Mouse (Mus musculus) heart, adult 18-20 months (tissue): Measurements from ENCODE around the gene Nsf. TPM values are rescaled to one million over a fixed set of nuclear protein-coding genes. Genes with fewer than 3 reads are reported as not detected.
A peak's percentile ranks its signal among the peaks of the same experiment; 100 is the strongest.

ENCODE experiments used
- DNase-seq, 2 experiments: peaks; one replicate each; pipeline ENCODE4 v3.0.0; 2021 to 2022; ENCODE audit warnings: mixed read lengths in 1 of 2
- total RNA-seq, 2 experiments: library from RNA; stranded (reverse); gene quantifications; 2 replicates each; pipeline ENCODE4 v1.2.3; 2021

The Nsf gene
- total RNA-seq, 2 experiments from 2014 or later: 23.8 to 33.2 TPM

DNA sequence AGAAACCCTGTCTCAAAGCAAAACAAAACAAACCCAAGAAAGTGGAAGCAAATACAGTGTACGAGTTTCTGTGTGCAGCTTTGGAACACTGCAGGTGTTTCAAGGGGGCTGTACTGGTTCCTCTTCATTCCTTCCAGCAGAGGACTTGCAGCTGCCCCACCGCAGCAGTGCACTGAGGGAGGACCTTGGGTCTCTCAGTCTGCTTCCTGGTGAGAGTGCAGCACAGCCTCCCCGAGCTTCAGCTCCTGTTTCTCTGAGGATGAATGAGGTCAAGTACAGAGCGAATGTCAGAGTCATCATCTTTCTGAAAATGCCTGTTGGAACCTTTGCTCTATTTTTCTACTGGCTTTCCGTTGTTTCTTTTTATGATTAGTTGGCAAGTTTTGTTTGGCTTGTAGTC, 12.5 kb downstream of the Nsf start:
- DNase-seq: no peak

DNA sequence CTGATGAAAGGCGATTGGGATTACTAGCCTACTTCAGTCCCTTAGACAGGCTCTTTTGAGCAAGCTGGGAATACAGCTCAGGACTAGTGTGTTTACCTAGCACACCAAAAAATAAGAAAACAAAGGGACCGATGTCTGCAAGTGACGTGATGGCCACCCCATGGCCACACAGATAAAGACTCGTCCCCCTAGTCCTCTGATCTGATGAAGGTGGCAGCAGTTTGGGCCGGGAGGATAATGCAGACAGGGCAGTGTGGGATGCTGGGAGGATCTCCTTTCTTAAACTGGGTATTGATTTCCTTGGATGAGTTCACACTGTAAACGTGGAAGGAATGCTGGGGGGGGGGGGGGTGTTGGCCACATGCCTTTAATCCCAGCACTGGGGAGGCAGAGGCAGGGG, 13.0 kb downstream of the Nsf start:
- DNase-seq: no peak

DNA sequence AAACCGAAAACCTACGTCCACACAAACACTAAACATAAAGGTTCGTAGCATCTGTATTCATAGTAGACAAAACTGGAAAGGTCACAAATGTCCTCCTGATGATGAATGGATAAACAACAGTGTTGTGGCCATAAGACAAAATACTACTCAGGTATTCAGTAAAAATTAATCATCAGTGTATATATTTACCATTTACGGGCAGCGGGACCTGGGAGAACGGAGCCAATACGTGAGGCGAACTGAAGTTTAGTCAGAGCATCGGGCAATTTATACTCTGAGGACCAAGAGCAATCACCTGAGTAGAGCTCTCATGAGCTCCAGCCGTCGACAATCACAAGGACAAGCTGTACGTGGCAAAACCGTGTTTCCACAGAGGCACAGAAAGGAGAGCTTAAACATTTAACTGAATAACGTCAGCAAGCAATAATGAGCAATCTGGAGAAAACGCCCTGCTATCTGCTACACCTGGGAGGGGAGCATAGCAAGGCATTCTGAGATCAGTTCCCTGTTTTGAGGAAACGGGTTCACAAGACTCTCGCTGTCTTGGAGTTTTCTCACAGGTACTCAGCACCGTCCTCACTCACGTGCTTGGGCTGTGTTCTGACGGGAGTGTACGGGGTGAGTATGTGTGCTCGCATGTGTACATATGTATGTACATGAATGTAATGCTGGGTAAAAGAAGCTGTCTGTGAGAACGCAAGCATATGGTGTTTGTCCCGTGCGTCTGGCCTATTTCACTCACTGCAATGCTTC, 15.7 kb downstream of the Nsf start:
- no peak for DNase-seq

DNA sequence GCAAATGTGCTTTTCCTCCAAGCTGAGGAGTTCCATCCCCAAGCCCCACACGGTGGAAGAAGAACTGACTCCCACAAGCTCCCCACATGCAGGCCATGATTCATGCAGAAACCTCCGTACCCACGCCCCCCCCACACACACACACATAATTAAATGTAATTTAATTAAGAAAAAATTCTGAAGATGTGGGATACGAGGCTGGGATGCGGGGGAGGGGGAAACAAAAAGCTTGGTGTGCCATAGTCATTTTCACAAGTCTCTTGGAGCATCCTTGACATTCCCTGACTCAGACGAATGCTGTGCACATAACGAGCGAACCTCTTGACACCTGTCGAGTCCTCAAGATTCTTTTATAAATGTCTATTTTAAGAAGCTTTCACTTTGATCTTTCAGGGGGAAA, 16.4 kb downstream of the Nsf start:
- no peak for DNase-seq

DNA sequence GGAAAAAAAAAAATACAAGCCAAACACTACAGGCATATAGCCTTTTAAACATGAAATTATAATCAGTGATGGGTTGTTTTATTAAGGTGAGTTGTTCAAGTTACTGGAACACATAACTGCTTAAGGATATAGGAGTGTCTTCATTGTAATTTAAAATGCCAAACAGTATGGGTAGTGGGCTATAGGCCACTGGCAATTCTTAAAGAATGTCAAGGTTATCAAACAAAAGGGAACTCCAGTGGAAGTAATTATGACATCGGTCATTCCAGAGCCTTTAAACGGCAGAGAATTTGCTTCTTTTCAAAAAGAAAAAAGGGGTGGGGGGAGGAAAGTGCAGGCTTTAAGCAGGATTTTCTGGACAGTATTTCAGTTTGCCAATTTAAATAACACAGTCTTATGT, 18.1 kb downstream of the Nsf start:
- DNase-seq: no peak

DNA sequence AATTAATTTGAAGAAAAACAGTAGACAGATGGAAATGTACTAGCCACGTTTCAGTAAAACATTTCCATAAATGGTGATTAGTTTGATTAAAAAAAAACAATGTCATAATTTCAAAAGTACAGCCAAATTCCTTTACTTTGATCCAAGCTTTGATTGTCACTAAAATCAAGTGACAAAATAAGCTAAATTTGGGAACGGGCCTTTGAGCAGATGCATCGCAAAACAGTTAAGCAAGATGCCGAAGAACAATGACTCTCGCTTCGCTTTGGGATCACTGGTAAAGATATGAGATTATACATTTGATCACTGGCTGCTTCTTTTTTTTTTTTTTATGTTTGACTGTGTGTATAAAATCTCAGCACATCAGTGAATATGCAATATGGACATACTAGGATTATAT, 20.0 kb downstream of the Nsf start:
- DNase-seq: no peak

DNA sequence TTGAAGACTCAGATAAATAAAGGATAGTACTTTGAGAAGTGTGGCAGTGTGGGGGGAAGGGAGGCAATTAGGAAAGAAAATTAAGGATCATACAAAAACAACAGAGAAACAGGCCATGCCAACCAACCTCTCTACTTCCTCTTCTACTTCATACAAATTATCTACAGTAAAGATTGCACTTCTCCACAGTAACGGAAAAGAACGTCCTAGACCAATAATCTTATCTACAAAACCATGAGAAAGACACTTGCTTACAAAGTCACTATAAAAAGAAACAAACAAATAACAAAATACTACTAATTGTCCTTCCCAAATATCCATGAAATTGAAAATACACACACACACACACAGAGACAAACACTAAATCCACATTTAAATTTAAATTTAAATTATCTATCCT, 29.9 kb downstream of the Nsf start:
- DNase-seq: no peak

DNA sequence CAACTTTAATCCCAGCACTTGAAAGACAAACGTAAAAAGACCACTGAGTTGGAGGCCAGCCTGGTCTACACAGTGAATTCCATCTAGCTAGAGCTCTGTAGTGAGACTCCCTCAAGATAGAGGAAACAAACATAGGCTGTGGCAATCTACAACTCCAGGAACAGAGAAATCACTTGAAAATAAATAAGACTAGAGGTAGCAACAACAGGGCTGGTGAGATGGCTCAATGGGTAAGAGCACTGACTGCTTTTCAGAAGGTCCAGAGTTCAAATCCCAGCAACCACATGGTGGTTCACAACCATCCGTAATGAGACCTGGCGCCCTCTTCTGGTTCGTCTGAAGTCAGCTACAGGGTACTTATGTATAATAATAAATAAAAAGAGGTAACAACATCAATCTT, 30.6 kb downstream of the Nsf start:
- no peak for DNase-seq

DNA sequence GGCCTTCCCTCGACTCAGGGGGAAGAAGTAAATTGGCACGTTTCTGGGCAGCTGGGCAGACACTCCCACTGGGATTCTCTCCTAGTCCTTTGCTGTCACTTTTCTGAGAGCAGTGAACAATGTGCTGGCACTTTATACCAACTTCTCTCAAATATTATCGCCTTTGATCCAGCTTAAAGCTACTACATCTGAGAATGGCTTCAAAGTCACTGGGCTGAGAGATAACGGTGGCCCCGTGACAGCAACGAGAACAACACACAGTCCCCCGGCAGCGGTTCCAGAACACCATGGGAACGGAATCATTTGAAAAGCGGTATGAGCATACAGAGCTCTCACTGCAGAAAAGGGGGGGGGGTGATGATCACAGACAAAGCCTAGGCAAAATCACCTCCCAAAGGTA, 31.0 kb downstream of the Nsf start:
- DNase-seq: no peak

DNA sequence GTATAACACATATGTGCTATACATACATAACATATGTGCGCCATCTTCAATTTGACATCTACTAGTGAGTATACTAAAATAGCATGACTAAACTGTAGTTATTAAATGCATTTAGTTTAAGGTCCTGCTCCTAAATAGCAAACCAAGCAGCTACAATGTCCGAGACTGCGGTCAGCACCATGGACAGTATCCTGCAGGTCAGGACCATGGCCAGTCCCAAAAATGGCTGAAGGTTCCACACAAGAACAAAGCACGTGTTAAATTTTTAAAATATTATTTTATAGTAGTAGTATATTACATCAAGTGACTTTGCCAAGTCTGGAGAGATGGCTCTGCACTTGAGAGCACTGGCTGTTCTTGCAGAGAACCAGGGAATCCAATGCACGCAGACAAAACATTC, 33.2 kb downstream of the Nsf start:
- peak in 1 of 2 experiments; percentile 77 for DNase-seq

DNA sequence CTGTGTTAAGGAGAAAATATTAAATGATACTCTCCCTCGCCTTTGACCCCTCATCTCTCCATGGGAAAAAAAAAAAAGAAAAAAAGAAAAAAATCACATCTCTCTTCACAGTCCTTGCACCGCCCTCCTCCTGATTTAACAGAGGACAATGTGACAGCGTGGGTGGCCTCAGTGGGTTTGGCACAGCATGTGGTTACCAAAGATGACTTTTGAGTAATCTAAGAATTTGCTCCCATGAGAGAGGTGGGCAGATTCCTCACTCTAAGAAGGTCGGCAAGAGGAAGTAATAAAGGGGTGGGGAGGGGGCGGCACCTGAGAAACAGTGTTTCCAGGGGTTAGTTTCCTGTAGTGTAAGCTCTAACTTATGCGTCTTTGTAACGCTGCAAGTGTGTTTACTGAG, 37.0 kb downstream of the Nsf start:
- DNase-seq: no peak

DNA sequence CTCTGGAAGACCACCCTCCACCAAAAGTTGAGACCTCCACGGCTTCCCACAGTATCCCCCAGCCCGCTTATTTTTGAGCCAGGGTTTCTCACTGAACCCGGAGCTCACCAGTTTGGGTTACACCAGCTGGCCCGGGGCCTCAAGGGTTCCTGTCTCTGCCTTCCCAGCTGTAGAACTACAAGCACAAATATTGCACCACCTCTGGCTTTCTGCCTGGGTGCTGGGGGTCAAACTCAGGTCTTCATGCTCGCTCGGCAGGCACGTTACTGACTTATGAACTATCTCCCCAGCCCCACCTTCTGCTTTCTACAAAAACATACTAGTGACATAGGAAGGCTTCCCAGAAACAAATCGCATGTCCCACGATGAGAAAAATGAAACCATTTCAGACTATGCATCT, 38.2 kb downstream of the Nsf start:
- DNase-seq: no peak

DNA sequence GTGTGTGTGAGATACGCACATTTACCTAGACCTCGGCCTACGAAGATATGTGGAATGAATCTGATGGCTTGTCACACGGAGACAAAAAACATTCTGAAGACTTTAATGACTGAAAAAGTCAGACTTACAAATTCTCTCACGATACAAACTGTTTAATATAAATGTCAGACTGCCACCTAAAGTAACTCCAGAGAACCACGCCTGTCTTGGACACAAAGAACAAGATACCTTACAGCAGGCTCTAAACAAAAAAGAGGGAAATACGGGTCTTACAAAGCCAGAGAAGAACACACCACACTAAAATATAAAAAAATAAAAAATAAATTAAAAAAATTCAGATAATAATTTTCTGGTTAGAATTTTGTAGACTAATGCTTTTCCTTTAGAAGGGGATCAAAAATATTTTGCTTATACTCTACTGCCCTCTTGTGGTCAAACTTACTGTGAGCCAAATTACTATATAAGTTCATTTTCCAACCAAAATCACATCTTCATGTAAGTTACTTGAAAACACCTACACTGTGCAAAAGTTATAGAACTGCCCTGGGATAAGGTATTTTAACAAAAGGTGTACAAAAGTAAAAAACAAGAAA, 42.8 kb downstream of the Nsf start:
- DNase-seq: peak in 1 of 2 experiments; percentile 56

DNA sequence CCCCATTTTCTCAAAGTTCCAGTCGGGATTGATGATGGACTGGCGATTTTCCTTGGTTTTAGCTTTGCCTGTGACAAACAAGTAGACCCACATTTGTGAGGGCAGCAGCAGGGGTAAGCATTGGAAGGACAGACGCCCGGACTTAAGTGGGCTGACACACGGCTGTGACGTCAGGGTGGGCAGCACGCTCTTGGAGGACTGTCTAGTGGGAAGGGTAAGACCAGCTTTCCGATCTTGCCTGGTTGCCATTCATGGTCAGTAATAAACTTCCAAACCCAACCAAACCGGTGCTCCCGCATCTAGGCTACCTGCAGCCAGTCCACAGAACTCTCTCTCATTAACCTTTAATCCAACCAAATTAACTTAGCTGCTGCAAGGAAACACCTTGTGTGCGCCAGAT, 43.3 kb downstream of the Nsf start:
- no peak for DNase-seq

DNA sequence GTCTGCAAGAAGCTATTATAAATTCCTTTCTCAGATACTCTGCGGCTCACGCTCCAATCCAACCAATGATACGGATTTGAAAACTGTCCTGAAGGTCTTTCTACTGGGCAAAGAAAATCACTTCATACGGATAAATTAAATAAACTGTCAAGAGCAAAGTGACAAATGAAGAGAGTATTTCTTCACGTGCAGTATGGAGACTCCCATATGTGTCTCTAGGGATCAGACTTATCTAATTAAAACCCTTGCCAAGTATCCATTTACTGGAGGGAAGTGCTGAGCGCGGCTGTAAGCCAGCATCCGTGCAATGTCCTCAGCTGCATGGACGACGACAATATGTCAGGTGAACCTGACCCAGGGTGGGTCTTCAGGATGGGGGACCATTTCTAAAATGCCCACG, 44.0 kb downstream of the Nsf start:
- no peak for DNase-seq

DNA sequence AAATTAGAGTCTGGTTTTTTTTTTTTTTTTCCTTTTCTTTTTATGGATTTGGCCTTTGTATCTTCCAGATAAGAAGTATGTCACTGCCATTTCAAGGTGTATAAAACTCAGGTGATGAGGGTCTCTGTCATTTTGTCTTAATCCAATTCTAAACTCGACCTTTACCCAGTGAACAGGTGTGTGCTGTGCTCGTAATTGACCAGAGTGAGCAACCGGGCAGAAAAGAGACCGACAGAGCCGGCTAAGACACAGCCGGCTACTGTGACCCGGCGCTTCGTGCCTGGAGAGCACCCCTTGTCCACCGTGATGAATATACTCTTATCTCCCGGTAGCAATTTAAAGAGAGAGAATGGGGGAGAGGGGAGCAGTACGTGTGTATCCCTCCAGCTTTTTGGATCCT, 44.5 kb downstream of the Nsf start:
- DNase-seq: no peak

DNA sequence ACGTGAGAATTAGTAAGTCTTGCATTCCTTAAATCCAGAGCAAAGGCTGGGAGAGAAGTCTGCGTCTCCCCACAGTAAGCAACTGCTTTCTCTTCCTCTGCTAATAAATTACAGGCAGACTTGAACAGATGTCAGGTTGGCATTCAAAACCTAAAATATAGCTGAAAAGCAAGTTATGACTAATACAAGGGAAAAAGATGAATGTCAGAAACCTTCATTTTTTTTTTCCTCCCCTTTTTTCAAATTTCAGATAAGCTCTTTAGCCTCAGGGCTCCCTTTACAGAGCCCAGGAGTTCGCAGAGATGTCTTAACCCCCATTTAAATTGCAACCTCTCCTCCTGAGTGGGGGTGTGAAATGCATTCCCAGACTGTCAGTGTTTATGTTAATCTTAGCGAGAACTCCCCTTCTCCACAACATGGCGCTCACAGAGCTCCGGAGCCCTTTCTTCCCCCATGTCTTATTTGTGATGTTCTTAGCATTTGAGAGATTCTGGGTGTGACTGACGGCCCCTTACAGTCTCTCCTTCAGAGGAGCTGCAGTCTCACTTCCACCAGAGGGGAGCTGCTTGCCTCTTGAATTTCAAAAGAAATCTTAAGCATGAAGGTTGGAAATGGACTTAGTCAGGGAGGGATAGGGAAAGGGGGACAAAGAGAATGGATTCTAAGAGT, 47.7 kb downstream of the Nsf start:
- no peak for DNase-seq

DNA sequence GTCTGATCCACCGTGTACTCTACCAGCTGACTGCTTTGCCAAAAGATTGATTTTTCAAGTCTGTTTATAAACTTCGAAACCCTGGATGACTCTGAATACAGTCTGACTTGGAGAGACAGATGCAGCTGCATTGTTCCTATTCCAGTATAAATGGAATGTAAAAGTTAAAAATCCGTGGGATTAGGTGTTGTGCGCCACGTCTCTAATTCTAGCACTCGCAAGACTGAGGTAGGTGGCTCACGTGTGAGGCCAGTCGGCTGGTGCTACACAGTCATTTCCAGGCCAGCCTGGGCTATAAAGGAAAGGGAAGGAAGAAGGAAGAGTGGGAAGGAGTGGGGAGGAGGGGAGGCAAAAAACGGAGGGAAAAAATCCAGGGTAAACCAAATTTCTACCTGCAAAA, 48.4 kb downstream of the Nsf start:
- no peak for DNase-seq

DNA sequence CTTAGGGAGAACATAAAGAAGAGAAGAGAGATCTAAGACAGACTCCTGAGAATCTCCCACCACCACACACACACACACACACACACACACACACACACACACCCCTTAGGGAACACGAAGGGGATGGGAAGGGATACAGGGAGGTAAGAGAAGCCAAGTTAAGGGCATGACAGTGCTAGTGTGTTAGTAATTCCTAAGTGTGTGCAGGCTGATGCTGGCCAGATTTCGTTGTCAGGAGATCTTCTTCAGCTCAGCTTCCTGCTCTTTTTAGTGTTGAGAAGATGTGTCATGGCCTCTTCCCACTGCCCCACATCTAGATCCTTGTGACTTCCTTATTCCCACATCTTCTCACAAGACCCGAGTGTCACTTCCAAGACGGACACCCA, 52.3 kb downstream of the Nsf start:
- no peak for DNase-seq

DNA sequence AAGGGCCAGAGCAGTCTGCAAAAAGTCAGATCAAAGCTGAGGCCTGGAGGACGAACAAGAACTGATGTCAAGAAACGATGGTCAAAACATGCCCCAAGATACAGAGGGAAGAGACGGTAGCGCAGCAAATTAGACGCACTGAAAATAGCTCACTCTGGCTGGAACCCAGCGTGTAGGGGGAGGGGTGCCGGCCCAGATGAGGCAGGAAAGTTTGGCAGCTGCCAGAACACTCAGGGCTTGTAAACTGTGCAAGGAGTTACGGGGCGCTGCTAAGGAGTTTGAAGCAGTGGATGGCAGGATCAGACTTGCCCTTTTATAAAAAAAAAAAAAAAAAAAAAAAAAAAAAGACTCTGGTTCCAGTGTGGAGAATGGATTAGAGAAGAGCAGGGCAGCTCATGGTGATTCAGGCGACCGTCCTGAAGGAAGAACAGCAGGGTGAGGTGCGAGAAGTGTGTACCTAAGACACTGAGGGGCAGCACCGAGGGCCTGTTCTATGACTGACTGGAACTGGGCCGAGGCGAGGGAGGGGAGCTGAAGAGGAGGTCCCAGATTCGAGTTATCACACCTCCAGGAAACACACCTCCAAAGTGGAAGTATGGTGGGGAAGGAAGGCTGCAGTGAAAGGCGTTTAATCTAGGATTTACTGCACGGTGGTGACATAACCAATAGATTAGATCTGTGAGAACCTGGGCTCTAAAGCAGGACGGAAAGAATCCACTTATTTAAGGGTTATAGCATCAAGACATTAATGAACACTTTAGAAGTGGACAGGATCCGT, 52.9 kb downstream of the Nsf start:
- peak; percentile 80 to 84 for DNase-seq

DNA sequence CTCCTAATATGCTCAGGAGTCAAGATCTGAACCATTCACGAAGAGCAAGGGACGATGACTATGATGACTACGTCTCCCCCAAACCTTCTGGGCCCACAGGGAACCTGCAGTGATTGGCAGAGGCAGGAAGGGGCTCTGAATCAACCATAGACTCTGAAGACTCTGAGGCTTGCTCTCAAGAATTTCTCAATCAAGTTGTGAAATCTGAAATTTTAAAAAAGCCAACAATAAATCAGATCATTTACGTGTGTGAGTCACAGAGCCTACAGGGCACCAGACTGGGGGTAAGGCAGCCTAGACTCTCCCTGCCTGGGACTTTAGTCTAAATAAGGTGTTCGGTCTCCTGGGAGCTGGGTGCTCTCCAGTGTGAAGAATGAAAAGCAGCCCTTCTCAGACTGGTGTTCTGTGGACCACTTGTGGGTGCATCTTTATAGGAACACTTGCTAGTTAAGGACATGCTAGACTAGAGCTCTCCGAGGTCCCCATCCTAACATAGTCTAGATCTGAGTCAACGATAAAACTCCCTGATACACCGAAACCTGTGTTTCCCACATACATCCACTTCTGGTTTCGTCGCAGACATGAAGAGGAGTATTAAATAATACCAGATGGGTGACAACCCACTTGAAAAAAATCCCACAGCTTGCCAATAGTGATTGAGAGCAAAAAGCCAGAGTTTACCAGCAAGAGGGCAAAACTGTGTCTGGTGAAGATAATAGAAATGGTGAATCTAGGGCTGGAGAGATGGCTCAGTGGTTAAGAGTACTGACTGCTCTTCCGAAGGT, 56.7 kb downstream of the Nsf start:
- no peak for DNase-seq

DNA sequence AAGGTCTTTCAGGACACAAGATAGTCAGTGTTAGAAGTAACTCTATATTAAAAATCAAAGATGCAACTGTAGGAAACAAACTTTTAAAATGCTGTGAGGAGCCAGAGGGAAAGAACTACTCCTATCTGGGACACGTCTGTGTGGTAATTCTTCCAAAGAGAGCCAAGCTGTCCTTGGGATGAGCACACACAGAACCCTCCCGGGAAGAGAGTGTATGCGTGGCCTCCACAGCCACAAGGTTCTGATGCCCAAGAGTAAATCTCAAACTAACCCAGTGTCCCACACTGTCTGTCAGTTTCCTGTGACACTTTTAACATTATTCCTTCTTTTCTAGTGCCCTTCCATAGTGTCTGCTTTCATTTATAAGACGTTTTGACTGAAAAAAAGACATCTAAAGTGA, 57.8 kb downstream of the Nsf start:
- no peak for DNase-seq
